Comparison of ENCODE assay signal across 8 mouse cellular contexts in genomic region chr10:76905935-76906341, GRCm38 (mm10). TPM values are rescaled to one million over a fixed set of nuclear protein-coding genes. Genes with fewer than 3 reads are reported as not detected.
DNase-seq lines count a peak whose midpoint lies in the region; ATAC-seq lines count a peak whose summit lies in the region.

No protein-coding gene starts in this region.

- H3K27me3 ChIP-seq in hindbrain, embryonic 13.5 days, result no peaks in the 10 kb centered on the region
- H3K27me3 ChIP-seq in lung, embryonic 15.5 days, result no peaks in the 10 kb centered on the region

- no peaks in the 10 kb centered on the region for H3K9me3 ChIP-seq in hindbrain, embryonic 13.5 days
- H3K9me3 ChIP-seq in lung, embryonic 15.5 days, result no peaks in the 10 kb centered on the region

- H3K4me1 ChIP-seq in hindbrain, embryonic 13.5 days (replicated peaks), result peaks cover 39% of the 10 kb centered on the region
- H3K4me1 ChIP-seq in lung, embryonic 15.5 days, result peaks cover 23% of the 10 kb centered on the region

- H3K4me3 ChIP-seq in hindbrain, embryonic 13.5 days, result no peak overlapping the region
- no peak overlapping the region for H3K4me3 ChIP-seq in lung, embryonic 15.5 days

- intact Hi-C loops in left cerebral cortex, postnatal 4 days (cut with DNase I), result no loop called here

- peak overlapping the region; percentile 52; the same call in 1 of the 2 replicates for H3K27ac ChIP-seq in hindbrain, embryonic 13.5 days
- peak overlapping the region; percentile 47 for H3K27ac ChIP-seq in lung, embryonic 15.5 days

- ATAC-seq in common myeloid progenitor, adult 5-6 weeks (replicated peaks; ENCODE audit: low read depth, poor library complexity, severe bottlenecking), result 0 out of 2 replicates have a peak, but pooled peaks have one; percentile 19
- ATAC-seq in hindbrain, embryonic 13.5 days (ENCODE audit: low FRiP score), result no peak
- peak; percentile 74; the same call in 1 of the 2 replicates for ATAC-seq in lung, embryonic 15.5 days (ENCODE audit: borderline replicate concordance, extremely low read depth, low FRiP score, low TSS enrichment)
- no peak for ATAC-seq in activated CD4-positive, CD25-positive, alpha-beta regulatory T cell, adult 4 months

- peak; percentile 30 to 59 for DNase-seq in adrenal gland, adult (ENCODE audit: inconsistent age in 2 of 2, low spot score in 1 of 2)
- no peak for DNase-seq in adrenal gland, postnatal 25 days
- DNase-seq in urinary bladder, postnatal 36 days (ENCODE audit: low spot score in 2 of 2), result no peak
- no peak for DNase-seq in left cerebral cortex, postnatal 4 days

- WGBS in hindbrain, embryonic 13.5 days, result 79% methylated on average over 14 of the region's 14 CpGs
- 53% methylated on average over 14 of the region's 14 CpGs for WGBS in lung, embryonic 15.5 days

- H3K9ac ChIP-seq in hindbrain, embryonic 13.5 days, result no peak overlapping the region
- no peak overlapping the region for H3K9ac ChIP-seq in lung, embryonic 15.5 days

- H3K36me3 ChIP-seq in hindbrain, embryonic 13.5 days, result no peaks in the 10 kb centered on the region
- no peaks in the 10 kb centered on the region for H3K36me3 ChIP-seq in lung, embryonic 15.5 days

- H3K4me2 ChIP-seq in hindbrain, embryonic 13.5 days, result peak overlapping the region; percentile 5; the same call in 1 of the 2 replicates
- H3K4me2 ChIP-seq in lung, embryonic 15.5 days, result peak overlapping the region; percentile 13; the same call in 1 of the 2 replicates

RNA-seq across cellular contexts. Expression of gene Pcbp3, which starts 55.7 kb away (rescaled TPM):
- 27.3 and 31.6 TPM in 2 replicates for total RNA-seq in adrenal gland, postnatal 25 days (2021)
- 7.8 and 14.0 TPM in 2 replicates for total RNA-seq in common myeloid progenitor, adult 5-6 weeks (2017)
- polyA plus RNA-seq in hindbrain, embryonic 13.5 days (2015; fragmentation: Nextera tagmentation; extraction: Ambion mirVana), result 72.2 and 78.2 TPM in 2 replicates
- polyA plus RNA-seq in lung, embryonic 15.5 days (2015; fragmentation: Nextera tagmentation; extraction: Ambion mirVana), result 28.7 and 36.4 TPM in 2 replicates
- polyA plus RNA-seq in activated CD4-positive, CD25-positive, alpha-beta regulatory T cell, adult 4 months (2017; shearing (Covaris generic)), result 1 to 10 TPM; 3.7 to 8.2 TPM
- total RNA-seq in left cerebral cortex, postnatal 4 days (2021), result 10 to 100 TPM; 51.4 to 52.6 TPM

Comparison
In these comparisons a context has a peak if more than half of its experiments do, and no peak if none do; other contexts are left out.
1. DNase-seq: peak in adrenal gland, adult (2 of 2); none in adrenal gland, postnatal 25 days (single experiment), urinary bladder, postnatal 36 days (0 of 2) and left cerebral cortex, postnatal 4 days (single experiment).
2. ATAC-seq: peak in common myeloid progenitor, adult 5-6 weeks (single experiment) and lung, embryonic 15.5 days (single experiment); none in hindbrain, embryonic 13.5 days (single experiment) and activated CD4-positive, CD25-positive, alpha-beta regulatory T cell, adult 4 months (single experiment).